Mouse (Mus musculus) ovary, adult 18-20 months (tissue): ENCODE results near the gene A730009L09Rik.

ENCODE experiments used
- DNase-seq: peaks from one replicate; pipeline ENCODE4 v3.0.0; 2022; ENCODE audit warnings: low spot score, mixed read lengths

A730009L09Rik gene

GRCm38 (mm10) chr16:84514821-84515220 lies at the start of gene A730009L09Rik:
Gene A730009L09Rik, plus strand, starts transcription at chr16:84515121.
- DNase-seq: no peak

DNA sequence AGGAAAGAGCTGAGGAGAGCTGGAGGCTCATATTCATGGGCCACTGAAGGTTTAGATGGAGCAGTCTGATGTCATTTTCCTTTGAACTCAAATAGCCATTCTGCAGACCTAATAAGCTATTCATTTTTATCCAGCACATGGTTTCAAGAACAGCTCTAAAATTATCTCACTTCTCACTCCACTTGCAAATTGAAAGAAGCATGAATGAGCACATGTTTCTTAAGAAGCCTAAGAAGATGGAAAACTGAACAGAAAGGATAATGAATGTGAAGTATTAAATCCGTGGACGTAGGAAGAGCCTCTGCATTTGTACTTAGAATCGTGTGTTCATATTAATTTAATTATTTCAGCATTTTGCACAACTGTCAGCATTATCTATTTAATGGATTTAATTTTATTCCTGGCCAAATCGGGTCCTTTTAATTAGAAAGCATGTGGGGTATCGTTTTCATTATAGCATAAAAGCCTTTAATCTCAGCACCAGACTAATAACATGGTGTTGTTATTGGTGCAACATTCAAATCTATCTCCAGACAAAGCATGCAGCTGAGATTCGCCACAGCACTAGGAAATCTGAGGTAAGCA lies 49.2 kb upstream of the A730009L09Rik start:
- no peak for DNase-seq

GRCm38 (mm10) chr16:84468898-84469297 lies 46.0 kb upstream of the A730009L09Rik start:
- DNase-seq: no peak

- no peak for DNase-seq
Observed at GRCm38 (mm10) chr16:84469994-84470393, 44.9 kb upstream of the A730009L09Rik start.

- no peak for DNase-seq
Observed at GRCm38 (mm10) chr16:84473406-84473805, 41.5 kb upstream of the A730009L09Rik start.

GRCm38 (mm10) chr16:84474712-84475111 lies 40.2 kb upstream of the A730009L09Rik start:
- no peak for DNase-seq

DNA sequence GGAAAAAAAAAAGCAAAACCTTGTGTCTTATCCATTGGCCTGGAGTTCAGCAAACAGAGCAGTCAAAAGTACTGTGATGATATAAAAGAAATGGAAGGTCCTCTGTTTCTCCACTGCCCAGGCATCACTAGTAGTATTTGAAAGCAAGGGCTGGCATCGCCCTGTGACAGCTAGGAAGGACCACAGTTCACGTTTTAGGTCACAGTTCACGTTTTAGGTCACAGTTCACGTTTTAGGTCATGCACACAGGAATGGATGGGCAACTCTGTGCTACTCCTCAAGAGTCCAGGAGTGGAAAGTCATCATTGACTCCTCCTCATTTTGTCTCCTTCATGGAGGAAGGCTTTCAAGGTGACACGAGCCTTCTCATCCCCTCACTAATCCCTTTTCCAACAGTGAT lies 38.0 kb upstream of the A730009L09Rik start:
- DNase-seq: no peak

GRCm38 (mm10) chr16:84477528-84477927 lies 37.4 kb upstream of the A730009L09Rik start:
- no peak for DNase-seq

- no peak for DNase-seq
Observed at GRCm38 (mm10) chr16:84477952-84478351, 37.0 kb upstream of the A730009L09Rik start.

GRCm38 (mm10) chr16:84485931-84486330 lies 29.0 kb upstream of the A730009L09Rik start:
- DNase-seq: no peak

DNA sequence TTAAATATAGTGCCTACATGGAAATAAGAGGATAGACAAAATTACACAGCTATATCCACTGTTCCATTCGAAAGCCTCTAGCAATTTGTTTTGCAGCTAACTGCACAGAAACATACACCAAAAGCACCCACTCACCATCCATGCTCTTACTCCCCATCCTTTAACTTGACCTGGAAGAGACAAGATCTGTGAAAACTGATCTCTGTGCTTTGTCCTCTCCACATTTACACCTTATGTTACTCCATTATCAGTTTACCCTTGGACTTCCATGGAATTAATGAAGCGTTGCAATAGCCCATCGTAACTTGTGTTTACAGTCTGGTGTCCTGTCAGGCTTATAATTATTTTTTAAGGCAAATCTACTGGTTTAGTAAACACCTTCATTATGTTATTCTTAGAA lies 20.1 kb upstream of the A730009L09Rik start:
- DNase-seq: no peak

GRCm38 (mm10) chr16:84495438-84495837 lies 19.5 kb upstream of the A730009L09Rik start:
- no peak for DNase-seq

- DNase-seq: no peak
Observed at GRCm38 (mm10) chr16:84507681-84508080, 7.2 kb upstream of the A730009L09Rik start.

DNA sequence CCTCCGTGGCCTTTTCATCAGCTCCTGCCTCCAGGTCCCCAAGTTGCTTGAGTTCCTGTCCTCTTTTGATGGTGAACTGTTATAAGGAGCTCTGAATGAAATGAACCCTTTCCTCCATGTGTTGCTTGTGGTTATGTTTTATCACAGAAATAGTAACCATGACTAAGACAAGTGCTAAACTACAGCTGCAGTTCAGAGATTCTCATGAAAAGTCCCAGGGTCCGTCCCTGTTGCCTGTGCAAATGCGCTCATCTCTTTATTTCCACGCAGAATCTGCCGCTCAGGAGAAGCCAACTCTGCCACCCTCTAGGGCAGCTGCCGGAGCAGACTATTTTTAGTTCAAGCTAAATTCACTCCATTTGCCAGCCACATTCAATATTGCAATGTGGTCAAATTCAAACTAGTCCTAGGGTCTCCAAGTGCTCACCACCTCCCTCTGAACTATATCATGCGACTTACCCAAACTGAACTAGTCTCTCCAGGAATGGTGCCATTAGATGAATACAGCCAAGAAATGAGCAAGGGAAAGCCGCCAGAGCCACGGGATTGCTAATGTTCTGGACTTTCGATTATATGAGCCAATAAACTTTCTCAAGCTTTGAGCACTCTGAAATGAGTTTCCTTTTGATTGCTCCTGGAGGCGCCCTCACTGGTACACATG lies 7.2 kb downstream of the A730009L09Rik start:
- DNase-seq: no peak

GRCm38 (mm10) chr16:84523061-84523460 lies 8.1 kb downstream of the A730009L09Rik start:
- DNase-seq: no peak

DNA sequence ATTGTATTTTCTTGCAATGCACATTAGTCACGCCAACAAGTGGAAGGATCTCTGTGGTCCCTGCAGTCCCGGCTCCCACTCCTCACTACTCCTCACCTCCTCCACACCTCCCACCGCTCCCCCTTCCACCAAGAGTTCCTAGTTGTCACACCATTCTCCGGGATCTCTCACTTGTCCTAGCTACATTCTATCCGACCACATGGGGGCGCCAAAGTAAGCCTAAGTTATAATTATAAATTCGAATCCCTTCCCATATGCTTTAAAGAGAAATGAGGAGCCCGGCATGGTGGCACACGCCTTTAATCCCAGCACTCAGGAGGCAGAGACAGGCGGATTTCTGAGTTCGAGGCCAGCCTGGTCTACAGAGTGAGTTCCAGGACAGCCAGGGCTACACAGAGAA lies 12.5 kb downstream of the A730009L09Rik start:
- no peak for DNase-seq

GRCm38 (mm10) chr16:84532803-84533202 lies 17.9 kb downstream of the A730009L09Rik start:
- no peak for DNase-seq

DNA sequence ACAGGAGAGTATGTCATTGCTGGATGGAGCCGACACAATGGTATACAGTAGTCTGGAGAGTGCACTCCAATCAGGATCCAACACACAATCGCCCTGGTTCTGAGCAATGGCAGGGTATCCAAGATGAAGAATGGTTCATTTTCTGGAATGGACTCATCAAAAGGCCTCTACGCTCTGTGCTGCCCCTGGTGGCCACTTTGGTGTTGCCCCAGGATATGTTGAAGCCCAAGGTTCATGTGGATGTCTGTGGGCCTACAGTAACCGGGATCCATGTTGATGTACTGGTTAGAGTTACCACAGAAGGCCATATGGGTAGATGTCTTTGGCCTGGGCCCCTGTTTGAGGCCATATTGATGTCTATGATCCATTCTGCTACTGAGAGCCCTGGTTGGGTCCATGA lies 31.1 kb downstream of the A730009L09Rik start:
- no peak for DNase-seq

- DNase-seq: no peak
Observed at GRCm38 (mm10) chr16:84549122-84549521, 34.2 kb downstream of the A730009L09Rik start.

- DNase-seq: no peak
Observed at GRCm38 (mm10) chr16:84550445-84550844, 35.5 kb downstream of the A730009L09Rik start.

- no peak for DNase-seq
Observed at GRCm38 (mm10) chr16:84553981-84554380, 39.1 kb downstream of the A730009L09Rik start.

- no peak for DNase-seq
Observed at GRCm38 (mm10) chr16:84558113-84558917, 43.4 kb downstream of the A730009L09Rik start.
